Mouse (Mus musculus): Measurements from ENCODE around the gene Rnf34.

Rnf34 gene

DNA sequence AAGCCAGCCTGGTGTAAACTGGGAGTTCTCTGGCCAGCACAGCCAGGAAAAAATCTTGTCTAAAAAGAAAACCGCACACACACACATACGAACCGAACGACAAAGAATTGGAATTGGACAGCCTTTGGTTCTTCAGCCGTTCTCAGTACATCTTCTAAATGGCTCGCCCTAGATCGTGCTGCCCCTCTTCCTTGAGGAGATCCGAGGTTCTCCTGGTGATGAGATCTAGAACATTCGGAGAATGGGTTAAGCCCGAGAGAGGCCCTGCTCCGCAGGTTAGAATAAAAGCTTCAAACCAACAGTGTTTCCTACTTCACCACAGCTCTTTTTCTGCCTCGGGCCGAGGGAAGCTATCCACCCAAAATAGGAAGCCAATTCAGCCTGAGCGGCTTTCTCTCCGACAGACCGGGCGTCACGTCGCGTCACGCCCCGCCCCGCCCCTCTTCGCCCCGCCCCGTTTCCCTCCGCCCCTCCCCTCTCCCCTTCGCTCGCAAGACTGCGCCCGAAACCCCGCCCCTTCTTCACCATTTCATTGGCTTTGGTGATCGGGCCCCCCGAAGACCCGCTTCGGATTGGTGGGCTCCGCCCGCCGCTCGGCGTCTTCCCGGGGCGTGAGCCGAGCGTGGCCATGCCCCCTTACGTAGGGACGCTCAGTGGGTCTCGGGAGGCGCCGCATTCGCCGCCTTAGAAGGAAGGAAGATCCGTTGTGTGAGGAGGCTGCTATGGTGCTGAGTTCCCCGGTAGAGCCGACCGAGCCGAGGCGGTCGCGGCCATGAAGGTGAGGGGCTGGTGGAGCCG, at the start of gene Rnf34:
Gene Rnf34 (plus strand): TSS at position 528 of the 798 bp plus-strand sequence.
- peak; percentile 98 for DNase-seq

DNA sequence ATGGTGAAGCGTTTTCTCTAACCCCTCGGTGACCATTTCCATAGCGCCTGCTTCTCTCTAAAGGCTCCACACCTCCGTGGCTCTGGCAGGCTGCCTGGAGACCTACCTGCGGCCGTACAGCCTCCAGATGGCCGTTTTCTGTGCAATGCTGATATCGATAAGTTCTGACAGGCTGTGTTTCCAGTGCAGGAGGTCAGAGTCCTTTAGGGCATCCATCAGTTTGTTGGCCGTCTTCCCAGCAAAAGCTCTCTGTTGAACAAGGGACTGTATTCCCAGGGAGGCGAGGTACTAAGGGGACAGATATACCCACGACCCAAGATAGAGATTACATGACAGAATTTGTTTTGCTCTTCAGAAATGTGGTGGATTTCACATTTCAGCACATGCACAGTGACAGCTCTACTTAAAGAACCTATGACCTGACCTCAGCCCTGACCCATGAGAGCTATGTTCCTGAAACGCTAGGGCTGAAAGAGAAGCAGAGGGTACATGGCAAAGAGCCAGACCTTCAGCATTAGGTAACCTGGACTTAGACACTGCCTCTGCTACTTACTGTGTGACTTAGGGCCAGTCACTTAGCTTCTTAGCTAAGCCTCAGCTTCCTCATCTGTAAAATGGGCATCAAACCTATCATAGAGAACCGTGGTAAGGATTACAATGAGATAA, 49.4 kb upstream of the Rnf34 start:
- DNase-seq, result peak; percentile 90

GRCm38 (mm10) chr5:122801684-122802083, 48.2 kb upstream of the Rnf34 start:
- DNase-seq, result no peak

GRCm38 (mm10) chr5:122802706-122803105, 47.1 kb upstream of the Rnf34 start:
- no peak for DNase-seq

DNA sequence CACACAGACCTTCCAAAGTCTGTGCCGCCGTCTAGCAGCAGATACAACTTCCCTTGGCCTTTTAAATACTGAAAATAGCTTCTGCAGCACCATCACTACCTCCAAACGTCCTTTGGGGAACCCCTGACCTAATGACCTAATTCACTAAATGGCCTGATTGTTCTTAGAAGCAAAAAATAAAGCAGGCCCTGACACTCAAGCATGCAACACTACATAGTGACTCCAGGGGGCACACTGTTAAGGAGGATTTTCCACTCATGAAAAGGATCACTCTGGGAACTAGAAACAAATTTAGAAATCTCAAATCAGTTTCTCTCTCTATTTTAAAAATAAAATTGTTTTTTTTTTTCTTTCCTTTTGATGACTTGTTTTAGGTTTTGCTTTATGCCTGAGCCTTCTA, 44.3 kb upstream of the Rnf34 start:
- DNase-seq, result no peak

GRCm38 (mm10) chr5:122811364-122812079, 38.3 kb upstream of the Rnf34 start:
- peak; percentile 85 to 90 for DNase-seq

DNA sequence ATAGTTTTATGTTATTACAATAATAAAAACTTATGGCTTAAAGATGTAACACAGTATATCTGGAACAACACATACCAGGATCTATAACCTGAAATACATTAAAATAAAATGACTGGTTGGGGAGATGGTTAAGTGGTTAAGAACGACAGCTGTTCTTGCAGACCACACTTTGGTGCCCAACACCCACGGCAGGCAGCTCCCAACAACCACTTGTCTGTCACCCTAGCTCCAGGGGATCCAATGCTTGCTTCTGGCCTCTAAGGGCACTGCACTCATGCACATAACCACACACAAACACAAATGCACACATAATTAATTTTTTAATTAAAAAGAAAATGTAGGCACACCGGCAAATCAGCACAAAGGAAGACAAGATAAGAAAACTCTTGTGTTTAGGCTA, 37.1 kb upstream of the Rnf34 start:
- no peak for DNase-seq

GRCm38 (mm10) chr5:122820777-122821523, 28.9 kb upstream of the Rnf34 start, which contains the start of gene Anapc5:
TSS of gene Anapc5 (minus strand) at chr5:122821339.
- peak; percentile 93 for DNase-seq

DNA sequence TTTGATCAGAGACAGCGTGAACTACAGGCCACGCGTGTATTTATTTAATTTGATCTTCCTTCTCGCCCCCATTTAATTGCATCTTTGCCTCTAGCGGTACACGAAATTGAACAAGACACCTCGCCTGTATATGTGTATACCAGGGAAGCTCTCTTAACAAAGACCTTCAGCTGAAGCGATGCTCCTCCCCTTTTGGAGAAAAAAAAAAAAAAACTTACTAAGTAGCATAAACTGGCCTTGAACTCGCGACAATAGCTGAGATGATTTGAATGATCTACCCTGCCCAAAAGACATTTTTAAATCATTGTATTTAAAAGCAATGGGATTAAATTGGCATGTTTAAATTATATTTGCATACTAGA, 28.3 kb upstream of the Rnf34 start:
- no peak for DNase-seq

DNA sequence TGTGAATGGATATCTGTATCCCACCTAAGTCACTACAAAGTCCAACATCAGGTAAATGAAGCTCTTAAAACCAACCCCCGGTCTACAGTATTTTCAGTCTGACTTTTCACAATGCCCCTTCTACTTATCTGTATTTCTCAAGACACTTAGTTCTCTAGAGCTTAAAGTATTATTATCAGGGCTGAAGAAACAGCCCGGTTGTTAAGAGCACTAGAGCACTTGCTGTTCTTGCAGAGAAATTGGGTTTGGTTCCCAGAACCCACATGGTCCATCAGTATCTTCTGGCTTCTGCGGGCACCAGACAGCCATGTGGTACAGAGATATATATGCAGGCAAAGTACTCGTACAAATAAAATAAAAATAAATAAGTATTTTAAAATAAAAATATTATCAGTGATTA, 27.4 kb upstream of the Rnf34 start:
- no peak for DNase-seq

GRCm38 (mm10) chr5:122823976-122824375, 25.9 kb upstream of the Rnf34 start:
- DNase-seq, result no peak

DNA sequence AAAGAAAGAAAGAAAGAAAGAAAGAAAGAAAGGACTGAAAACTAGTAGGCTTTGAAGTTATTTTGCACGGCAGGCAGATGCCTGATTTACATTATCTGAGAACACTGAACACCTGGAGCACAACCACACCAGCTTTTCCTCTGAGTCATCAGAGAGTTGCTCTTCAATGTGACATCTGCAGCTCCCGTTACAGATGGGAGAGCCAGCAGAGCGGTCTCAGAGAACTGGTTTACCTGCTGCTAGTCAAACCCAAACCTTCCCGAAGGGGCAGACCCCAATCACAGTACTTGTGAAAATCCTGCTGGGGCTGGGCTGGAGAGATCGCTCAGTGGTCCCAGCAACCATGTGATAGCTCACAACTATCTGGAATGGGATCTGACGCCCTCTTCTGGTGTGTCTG, 25.4 kb upstream of the Rnf34 start:
- no peak for DNase-seq

DNA sequence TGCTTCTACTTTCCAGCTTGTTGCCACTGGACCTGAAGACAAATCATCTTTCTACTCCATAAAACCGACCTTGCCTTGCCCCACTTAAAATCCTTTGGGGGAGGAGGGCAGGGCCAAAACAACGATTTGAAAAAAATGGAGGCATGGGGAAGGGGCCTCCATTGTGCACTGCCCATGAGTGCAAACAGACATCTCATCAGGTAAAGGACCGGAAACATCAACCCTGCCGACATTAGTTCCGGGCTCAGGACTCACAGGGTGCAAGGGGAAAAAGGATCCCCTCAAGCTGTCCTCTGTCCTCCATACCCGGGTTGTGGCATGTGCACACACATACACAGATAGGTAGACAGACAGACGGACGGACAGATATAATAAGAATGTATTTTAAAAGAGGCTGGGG, 24.7 kb upstream of the Rnf34 start:
- no peak for DNase-seq

DNA sequence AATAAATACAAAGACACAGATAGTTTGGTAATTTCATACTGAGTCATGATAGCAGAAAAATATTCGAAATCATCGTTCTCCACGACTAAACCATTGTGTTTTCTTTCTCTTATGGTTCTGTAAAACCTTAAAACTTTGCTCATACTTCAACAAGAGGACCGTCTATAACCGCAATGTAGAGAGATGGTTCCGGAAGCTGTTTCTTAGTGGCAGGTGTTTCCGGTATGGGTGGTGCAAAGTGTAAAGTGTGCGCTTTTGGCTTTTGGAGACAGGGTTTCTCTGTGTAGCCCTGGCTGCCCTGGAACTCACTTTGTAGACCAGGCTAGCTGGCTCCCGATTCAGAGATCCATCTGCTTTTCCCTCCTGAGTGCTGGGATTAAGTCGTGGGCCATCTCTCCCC, 17.3 kb upstream of the Rnf34 start:
- no peak for DNase-seq

DNA sequence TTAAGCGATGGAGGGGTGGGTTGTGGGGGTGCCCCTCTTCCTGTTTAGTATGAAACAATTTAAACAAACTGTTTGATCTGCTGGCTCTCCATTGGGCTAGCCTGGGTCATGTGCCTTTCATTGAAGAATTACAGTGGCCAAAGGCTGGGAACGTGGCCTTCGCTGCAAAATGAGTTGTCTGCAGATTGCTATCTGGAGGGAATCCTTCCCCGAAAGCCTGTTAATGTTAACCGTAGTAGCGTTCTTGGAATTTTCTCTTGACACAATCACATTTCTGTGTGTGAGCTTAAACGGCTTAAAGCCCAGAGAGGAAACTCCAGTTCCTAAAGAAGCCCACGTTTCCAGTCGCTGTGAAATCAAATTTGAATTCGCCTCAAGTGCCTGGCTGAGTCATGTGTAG, 16.9 kb upstream of the Rnf34 start:
- no peak for DNase-seq

DNA sequence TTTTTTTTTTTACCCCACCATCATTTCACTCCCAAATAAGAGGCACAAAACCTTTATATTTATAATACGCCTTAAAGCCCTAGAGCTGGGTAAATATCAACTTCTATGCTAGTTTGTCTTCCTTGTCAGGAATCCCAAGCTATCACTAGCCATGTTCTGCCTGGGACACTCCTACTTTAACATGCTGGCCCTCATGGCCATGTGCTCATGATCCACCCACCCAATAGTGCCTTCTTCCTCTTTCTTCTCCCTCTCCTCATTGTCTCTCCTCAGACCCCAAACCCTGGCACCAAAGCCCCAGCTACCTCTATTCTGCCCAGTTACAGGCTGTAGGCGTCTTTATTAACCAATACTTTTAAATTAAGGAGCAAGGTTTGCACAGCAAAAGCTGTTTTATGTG, 8.7 kb upstream of the Rnf34 start:
- no peak for DNase-seq

DNA sequence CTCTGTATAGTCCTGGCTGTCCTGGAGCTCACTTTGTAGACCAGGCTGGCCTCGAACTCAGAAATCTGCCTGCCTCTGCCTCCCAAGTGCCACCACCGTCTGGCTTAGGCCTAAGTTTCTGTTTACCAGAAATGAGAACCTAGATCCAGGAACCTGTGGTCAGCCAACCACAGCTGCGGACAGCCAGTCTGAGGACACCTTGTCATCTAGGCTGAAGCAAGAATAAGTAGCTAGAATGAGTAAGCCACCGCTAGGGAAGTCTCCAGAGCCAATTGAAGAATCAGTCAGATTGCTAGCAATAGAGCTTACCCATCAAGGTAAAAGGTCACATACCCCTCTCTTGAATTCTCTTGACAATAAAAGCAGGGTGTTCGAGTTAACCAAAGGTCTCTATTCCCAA, 6.0 kb upstream of the Rnf34 start:
- no peak for DNase-seq

- peak; percentile 45 to 48 for DNase-seq
Measured at GRCm38 (mm10) chr5:122850319-122851002, 613 bp downstream of the Rnf34 start.

DNA sequence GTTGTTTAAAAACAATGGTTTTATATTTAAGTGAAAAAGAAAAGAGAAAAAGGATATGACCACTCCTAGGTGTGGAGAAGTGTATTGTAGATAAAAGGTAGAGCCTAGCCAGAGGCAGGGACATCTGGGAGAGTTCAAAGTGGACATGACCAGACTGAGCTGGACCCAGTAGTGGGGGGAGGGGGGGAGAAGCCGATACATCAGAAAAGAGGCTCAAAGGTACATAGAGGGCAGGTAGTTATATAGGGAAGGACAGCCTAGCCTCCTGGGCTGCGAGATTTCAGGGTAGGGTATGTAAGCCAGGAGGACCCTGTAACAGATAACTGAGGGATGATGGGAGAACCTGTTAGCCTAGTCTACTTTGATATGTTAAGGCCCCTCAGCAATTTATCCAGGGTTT, 2.8 kb downstream of the Rnf34 start:
- DNase-seq, result no peak

DNA sequence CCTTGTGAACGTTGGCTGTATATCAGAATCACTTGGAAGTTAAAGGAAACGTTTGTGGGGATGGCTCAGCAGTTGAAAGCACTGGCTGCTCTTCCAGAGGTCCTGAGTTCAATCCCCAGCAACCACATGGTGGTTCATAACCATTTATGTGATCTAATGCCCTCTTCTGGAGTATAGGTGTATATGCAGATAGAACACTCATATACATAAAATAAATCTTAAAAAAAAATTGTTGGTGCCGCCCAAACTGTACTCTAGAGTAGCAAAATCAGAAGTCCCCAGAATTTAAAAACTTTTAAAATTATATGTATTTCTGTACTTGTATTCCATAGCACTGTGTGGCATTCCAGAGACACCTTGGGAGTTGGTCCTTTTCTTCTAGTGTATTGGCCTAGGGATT, 6.0 kb downstream of the Rnf34 start:
- no peak for DNase-seq

DNA sequence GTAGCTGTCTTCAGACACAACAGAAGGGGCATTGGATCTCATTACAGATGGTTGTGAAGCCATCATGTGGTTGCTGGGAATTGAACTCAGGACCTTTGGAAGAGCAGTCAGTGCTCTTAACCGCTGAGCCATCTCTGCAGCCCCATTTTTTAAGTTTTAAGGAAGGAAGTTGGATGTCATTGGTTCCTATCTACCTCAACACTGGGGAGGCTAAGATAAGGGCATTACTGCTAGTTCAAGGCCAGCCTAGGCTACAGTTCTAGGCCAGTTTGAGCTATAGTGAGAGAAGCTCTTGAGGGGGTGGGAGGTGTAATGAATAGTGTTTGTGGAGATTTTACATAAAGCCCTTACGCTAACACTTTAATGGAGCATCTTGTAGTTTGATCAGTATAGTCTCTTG, 13.2 kb downstream of the Rnf34 start:
- no peak for DNase-seq

- no peak for DNase-seq
Measured at GRCm38 (mm10) chr5:122872626-122873025, 22.8 kb downstream of the Rnf34 start.

- DNase-seq, result peak; percentile 43 to 68
Measured at GRCm38 (mm10) chr5:122873573-122873972, 23.7 kb downstream of the Rnf34 start.
